Mouse (Mus musculus) ES-Bruce4 (cell line): ENCODE measurements at regions not wholly inside any gene's neighbourhood (a gene's known extent, or its start where the extent isn't known, plus 50 kb on each side); places are given as distances from the start of the nearest gene placed in this dataset.

ENCODE experiments used
- H3K27ac ChIP-seq: 2 replicates; pipeline ENCODE4 v1.5.1; 2012; ENCODE audit warnings: low read length, inconsistent platforms; ENCODE audit not compliant: insufficient read depth
- H3K27me3 ChIP-seq: 2 replicates; pipeline ENCODE4 v1.6.1; 2012; ENCODE audit warnings: mild to moderate bottlenecking, low read length, inconsistent platforms; ENCODE audit not compliant: control insufficient read depth, poor library complexity, insufficient read depth, severe bottlenecking
- H3K36me3 ChIP-seq: 2 replicates; pipeline ENCODE4 v1.6.1; 2012; ENCODE audit warnings: inconsistent platforms, mild to moderate bottlenecking, low read length, moderate library complexity; ENCODE audit not compliant: control insufficient read depth, poor library complexity, insufficient read depth, severe bottlenecking
- H3K4me1 ChIP-seq: one replicate; pipeline ENCODE4 v1.8.1; 2011; ENCODE audit warnings: low read length; ENCODE audit not compliant: control insufficient read depth, insufficient read depth
- H3K4me3 ChIP-seq: 2 replicates; pipeline ENCODE4 v1.5.1; 2011; ENCODE audit warnings: low read depth, mild to moderate bottlenecking, low read length
- H3K9ac ChIP-seq: 2 replicates; pipeline ENCODE4 v1.6.1; 2012; ENCODE audit warnings: low read depth, mild to moderate bottlenecking, inconsistent platforms; ENCODE audit not compliant: poor library complexity, severe bottlenecking
- H3K9me3 ChIP-seq: replicated peaks from 2 replicates; pipeline ENCODE4 v1.6.1; 2012; ENCODE audit warnings: mild to moderate bottlenecking, low read length, inconsistent platforms; ENCODE audit not compliant: control insufficient read depth, poor library complexity, insufficient read depth, severe bottlenecking
- CTCF ChIP-seq: IDR thresholded peaks from one replicate; pipeline ENCODE4 v1.8.1; 2011; ENCODE audit warnings: low read depth, low read length
- EP300 ChIP-seq: IDR thresholded peaks from 2 replicates; pipeline ENCODE4 v1.6.1; 2011; ENCODE audit warnings: low read depth, low read length; ENCODE audit not compliant: insufficient read depth
- POLR2A ChIP-seq: IDR thresholded peaks from one replicate; pipeline ENCODE4 v1.8.1; 2011; ENCODE audit warnings: low read length; ENCODE audit not compliant: insufficient read depth

DNA sequence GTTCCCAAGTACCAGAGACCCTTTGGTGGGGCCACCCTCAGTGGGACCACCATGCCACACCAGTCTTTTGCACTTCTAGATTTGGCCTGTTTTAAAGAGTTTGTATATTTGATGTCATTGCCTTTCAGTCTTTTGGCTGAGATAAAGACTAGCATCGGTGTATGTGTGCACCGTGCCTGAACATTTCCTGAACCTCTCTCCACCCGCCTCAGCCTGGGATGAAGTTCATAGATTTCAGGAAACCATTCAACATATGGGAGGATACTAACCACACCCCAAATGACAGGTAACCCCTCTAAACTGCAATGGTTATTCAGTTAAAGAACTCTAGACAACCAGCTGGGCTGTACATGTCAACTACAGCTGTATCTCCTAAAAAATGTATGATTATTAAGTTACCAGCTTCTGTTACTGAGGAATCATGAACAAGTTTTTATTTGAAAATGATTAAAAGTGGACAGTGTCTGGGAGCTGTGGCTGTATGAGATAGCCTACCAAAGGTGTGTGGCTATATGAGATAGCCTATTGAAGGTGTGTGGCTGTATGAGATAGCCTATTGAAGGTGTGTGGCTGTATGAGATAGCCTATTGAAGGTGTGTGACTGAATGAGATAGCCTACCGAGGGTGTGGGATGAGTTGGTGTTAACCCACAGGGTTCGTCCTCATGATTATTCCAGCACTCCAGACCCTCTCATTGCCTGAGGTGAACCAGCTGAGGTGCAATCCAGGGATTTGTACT is 280.6 kb downstream of the Satb1 start:
- no peaks in the 10 kb centered on the region for H3K4me1 ChIP-seq
- no peaks in the 10 kb centered on the region for H3K36me3 ChIP-seq
- H3K9ac ChIP-seq, result no peak overlapping the region
- H3K9me3 ChIP-seq, result no peaks in the 10 kb centered on the region; the same call in 1 of the 2 replicates
- H3K27me3 ChIP-seq, result no peaks in the 10 kb centered on the region
- no peak overlapping the region for H3K4me3 ChIP-seq
- no peak for TF ChIP-seq EP300
- TF ChIP-seq CTCF, result no peak
- TF ChIP-seq POLR2A, result no peak
- H3K27ac ChIP-seq, result no peak overlapping the region

DNA sequence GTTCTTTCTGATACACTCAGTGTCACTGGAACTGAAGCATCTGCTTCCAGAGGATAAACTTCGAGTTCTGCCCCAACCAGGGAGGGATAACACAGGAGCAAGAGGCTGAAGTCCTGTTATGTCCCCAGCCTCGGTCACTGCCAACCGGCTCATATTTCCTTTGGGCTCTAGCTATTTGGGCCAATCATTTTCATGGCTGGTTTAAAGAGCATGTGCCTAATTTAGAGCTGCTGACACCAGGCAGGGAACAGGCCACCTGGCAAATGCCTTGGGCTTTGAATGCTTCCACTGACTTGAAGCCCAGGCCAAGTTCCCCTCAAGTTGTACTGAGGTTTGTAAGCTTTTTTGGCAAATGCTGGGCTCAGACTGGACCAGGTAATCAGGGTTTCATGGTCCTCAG is 286.1 kb downstream of the Satb1 start:
- Histone ChIP-seq H3K36me3 (no peaks in the 10 kb centered on the region), H3K9ac (no peak overlapping the region), H3K9me3 (no peaks in the 10 kb centered on the region), H3K4me3 (no peak overlapping the region), H3K27me3 (no peaks in the 10 kb centered on the region), H3K27ac (no peak overlapping the region), H3K4me1 (no peaks in the 10 kb centered on the region)
- TF ChIP-seq CTCF, result no peak
- TF ChIP-seq EP300, result no peak
- no peak for TF ChIP-seq POLR2A

DNA sequence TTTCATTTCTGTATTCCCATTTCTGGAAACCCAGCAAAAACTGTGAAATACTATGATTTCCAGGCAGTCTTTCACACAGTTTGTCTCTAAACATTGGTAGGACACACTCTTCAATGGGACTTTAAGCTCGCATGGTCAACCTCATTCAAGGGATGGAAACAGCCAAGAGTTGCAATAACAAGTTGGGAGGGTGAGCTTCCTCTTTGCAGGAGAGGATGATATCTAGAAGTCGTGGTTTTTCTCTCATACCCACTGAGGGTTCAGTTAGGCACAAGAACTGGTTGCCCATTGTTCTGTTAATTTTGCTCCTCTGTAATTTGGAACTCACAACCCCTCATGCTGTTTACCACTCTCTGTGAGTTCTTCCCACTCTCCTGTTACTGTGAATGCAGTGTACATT is 290.5 kb downstream of the Satb1 start:
- TF ChIP-seq EP300 (no peak), POLR2A (no peak), CTCF (no peak)
- H3K9me3 ChIP-seq, result no peaks in the 10 kb centered on the region
- no peaks in the 10 kb centered on the region for H3K36me3 ChIP-seq
- H3K27me3 ChIP-seq, result no peaks in the 10 kb centered on the region
- no peak overlapping the region for H3K9ac ChIP-seq
- H3K4me1 ChIP-seq, result no peaks in the 10 kb centered on the region
- no peak overlapping the region for H3K4me3 ChIP-seq
- H3K27ac ChIP-seq, result no peak overlapping the region

DNA sequence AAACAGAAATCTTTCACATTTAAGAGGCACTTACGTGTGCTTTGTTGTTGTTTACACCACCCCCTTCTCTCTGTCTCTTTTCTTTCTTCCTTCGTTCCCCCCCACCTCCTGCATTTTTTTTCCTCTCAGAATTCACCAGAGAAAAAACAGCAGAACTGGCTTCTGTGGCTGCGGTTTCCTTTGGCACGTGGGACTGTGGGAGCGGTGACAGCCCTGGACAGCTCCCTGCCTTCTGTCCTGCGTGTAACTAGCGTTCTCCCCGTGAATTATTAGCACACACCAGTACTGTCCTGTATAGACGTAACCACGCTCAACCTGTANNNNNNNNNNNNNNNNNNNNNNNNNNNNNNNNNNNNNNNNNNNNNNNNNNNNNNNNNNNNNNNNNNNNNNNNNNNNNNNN is 298.4 kb downstream of the Satb1 start:
- H3K4me3 ChIP-seq, result no peak overlapping the region

DNA sequence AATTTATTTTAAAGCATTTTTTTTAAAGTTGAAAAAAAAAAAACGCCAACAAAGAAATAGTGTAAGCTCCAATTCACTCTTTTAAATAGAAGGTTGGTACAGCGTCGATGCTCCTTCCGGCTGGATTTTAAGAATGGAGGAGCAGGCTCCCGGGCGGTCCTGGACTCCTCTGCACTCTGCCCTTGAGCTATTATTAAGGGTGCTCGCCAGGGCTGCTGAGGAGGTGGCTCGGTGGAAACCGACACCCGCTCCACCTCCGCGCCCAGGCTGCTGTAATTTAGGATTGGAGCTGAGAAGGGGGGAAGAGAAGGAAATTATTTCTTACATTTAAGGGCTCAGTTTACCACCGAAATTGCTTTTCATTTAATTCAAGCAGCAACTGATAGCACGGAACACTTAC is 298.8 kb downstream of the Satb1 start:
- Histone ChIP-seq H3K9ac (no peak overlapping the region), H3K27ac (no peak overlapping the region), H3K4me1 (no peaks in the 10 kb centered on the region), H3K4me3 (no peak overlapping the region), H3K27me3 (no peaks in the 10 kb centered on the region; the same call in 1 of the 2 replicates), H3K9me3 (no peaks in the 10 kb centered on the region), H3K36me3 (no peaks in the 10 kb centered on the region)
- TF ChIP-seq EP300 (no peak), CTCF (no peak), POLR2A (no peak)

More for the DNA sequence above, 298.4 kb downstream of the Satb1 start:
- Histone ChIP-seq H3K27ac (no peak overlapping the region), H3K9ac (no peak overlapping the region), H3K27me3 (no peaks in the 10 kb centered on the region; the same call in 1 of the 2 replicates), H3K36me3 (no peaks in the 10 kb centered on the region), H3K9me3 (no peaks in the 10 kb centered on the region), H3K4me1 (no peaks in the 10 kb centered on the region)
- no peak for TF ChIP-seq EP300
- TF ChIP-seq CTCF, result no peak
- no peak for TF ChIP-seq POLR2A

DNA sequence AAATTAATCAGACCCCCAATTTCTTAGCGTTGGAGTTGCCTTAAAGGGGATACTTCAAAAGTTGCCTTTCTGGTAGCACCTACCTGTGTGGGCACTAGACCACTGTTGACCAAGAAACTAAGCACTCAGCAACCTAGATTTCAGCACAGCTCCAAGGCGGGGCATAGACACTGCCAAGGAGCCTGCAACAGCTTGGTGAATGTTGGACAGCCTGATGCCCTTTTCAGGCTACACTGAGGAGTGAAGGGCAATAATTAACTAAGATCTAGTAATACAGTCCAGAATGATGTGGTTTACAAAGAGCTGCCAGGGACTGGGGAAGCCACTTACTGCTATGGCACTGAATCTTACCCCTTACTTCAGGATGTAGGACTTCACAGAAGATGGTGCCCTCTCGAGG is 304.9 kb downstream of the Satb1 start:
- Histone ChIP-seq H3K27me3 (no peaks in the 10 kb centered on the region; the same call in 1 of the 2 replicates), H3K4me3 (no peak overlapping the region), H3K4me1 (no peaks in the 10 kb centered on the region), H3K9me3 (no peaks in the 10 kb centered on the region), H3K27ac (no peak overlapping the region), H3K36me3 (no peaks in the 10 kb centered on the region), H3K9ac (no peak overlapping the region)
- TF ChIP-seq EP300 (no peak), POLR2A (no peak), CTCF (no peak)
